Mouse (Mus musculus): ENCODE measurements around the gene Rrp1. TPM values are rescaled to one million over a fixed set of nuclear protein-coding genes. Genes with fewer than 3 reads are reported as not detected.
A peak's percentile ranks its signal among the peaks of the same experiment; 100 is the strongest.
"Not testable (repeated sequence)": the region's sequence is repeated elsewhere in the genome, so short reads cannot be mapped to it uniquely, and the experiment has no call there.

Rrp1 gene
- polyA plus RNA-seq, 1 experiment: 385 TPM

- TF ChIP-seq POLR2A (IDR thresholded peaks at IDR 0.05; ENCODE audit: borderline replicate concordance, extremely low read depth, insufficient read depth, insufficient read length, poor library complexity, severe bottlenecking): no peak
- TF ChIP-seq CTCF (IDR thresholded peaks at IDR 0.05; ENCODE audit: borderline replicate concordance, extremely low read depth, insufficient read depth, insufficient read length): no peak
- DNase-seq (ENCODE audit: low read depth): no peak
Measured at GRCm38 (mm10) chr10:78378516-78378915, 34.3 kb downstream of the Rrp1 start.

GRCm38 (mm10) chr10:78372681-78373668 is 39.9 kb downstream of the Rrp1 start:
- no peak for DNase-seq (ENCODE audit: low read depth)
- TF ChIP-seq POLR2A (IDR thresholded peaks at IDR 0.05; ENCODE audit: borderline replicate concordance, extremely low read depth, insufficient read depth, insufficient read length, poor library complexity, severe bottlenecking): no peak
- no peak for TF ChIP-seq CTCF (IDR thresholded peaks at IDR 0.05; ENCODE audit: borderline replicate concordance, extremely low read depth, insufficient read depth, insufficient read length)

- TF ChIP-seq CTCF (IDR thresholded peaks at IDR 0.05; ENCODE audit: borderline replicate concordance, extremely low read depth, insufficient read depth, insufficient read length) (no peak), POLR2A (IDR thresholded peaks at IDR 0.05; ENCODE audit: borderline replicate concordance, extremely low read depth, insufficient read depth, insufficient read length, poor library complexity, severe bottlenecking) (no peak)
- no peak for DNase-seq (ENCODE audit: low read depth)
Measured at GRCm38 (mm10) chr10:78371746-78372145, 41.1 kb downstream of the Rrp1 start.

- DNase-seq (ENCODE audit: low read depth): no peak
- TF ChIP-seq CTCF (IDR thresholded peaks at IDR 0.05; ENCODE audit: borderline replicate concordance, extremely low read depth, insufficient read depth, insufficient read length) (no peak), POLR2A (IDR thresholded peaks at IDR 0.05; ENCODE audit: borderline replicate concordance, extremely low read depth, insufficient read depth, insufficient read length, poor library complexity, severe bottlenecking) (no peak)
Measured at GRCm38 (mm10) chr10:78367586-78367985, 45.3 kb downstream of the Rrp1 start.

- no peak for DNase-seq (ENCODE audit: low read depth)
- TF ChIP-seq POLR2A (IDR thresholded peaks at IDR 0.05; ENCODE audit: borderline replicate concordance, extremely low read depth, insufficient read depth, insufficient read length, poor library complexity, severe bottlenecking) (no peak), CTCF (IDR thresholded peaks at IDR 0.05; ENCODE audit: borderline replicate concordance, extremely low read depth, insufficient read depth, insufficient read length) (no peak)
Measured at GRCm38 (mm10) chr10:78366851-78367312, 46.0 kb downstream of the Rrp1 start.

- peak; percentile 38 for DNase-seq (ENCODE audit: low read depth)
- no peak for TF ChIP-seq CTCF (IDR thresholded peaks at IDR 0.05; ENCODE audit: borderline replicate concordance, extremely low read depth, insufficient read depth, insufficient read length)
- no peak for TF ChIP-seq POLR2A (IDR thresholded peaks at IDR 0.05; ENCODE audit: borderline replicate concordance, extremely low read depth, insufficient read depth, insufficient read length, poor library complexity, severe bottlenecking)
Measured at GRCm38 (mm10) chr10:78366195-78366834, 46.5 kb downstream of the Rrp1 start.

- no peak for DNase-seq (ENCODE audit: low read depth)
- TF ChIP-seq CTCF (IDR thresholded peaks at IDR 0.05; ENCODE audit: borderline replicate concordance, extremely low read depth, insufficient read depth, insufficient read length) (no peak), POLR2A (IDR thresholded peaks at IDR 0.05; ENCODE audit: borderline replicate concordance, extremely low read depth, insufficient read depth, insufficient read length, poor library complexity, severe bottlenecking) (no peak)
Measured at GRCm38 (mm10) chr10:78365555-78365954, 47.3 kb downstream of the Rrp1 start.

GRCm38 (mm10) chr10:78364106-78364505 is 48.7 kb downstream of the Rrp1 start:
- no peak for DNase-seq (ENCODE audit: low read depth)
- TF ChIP-seq CTCF (IDR thresholded peaks at IDR 0.05; ENCODE audit: borderline replicate concordance, extremely low read depth, insufficient read depth, insufficient read length) (no peak), POLR2A (IDR thresholded peaks at IDR 0.05; ENCODE audit: borderline replicate concordance, extremely low read depth, insufficient read depth, insufficient read length, poor library complexity, severe bottlenecking) (no peak)

- no peak for TF ChIP-seq POLR2A (IDR thresholded peaks at IDR 0.05; ENCODE audit: borderline replicate concordance, extremely low read depth, insufficient read depth, insufficient read length, poor library complexity, severe bottlenecking)
- TF ChIP-seq CTCF (IDR thresholded peaks at IDR 0.05; ENCODE audit: borderline replicate concordance, extremely low read depth, insufficient read depth, insufficient read length): no peak
- no peak for DNase-seq (ENCODE audit: low read depth)
Measured at GRCm38 (mm10) chr10:78363366-78363765, 49.5 kb downstream of the Rrp1 start.

GRCm38 (mm10) chr10:78361951-78362350 is 50.9 kb downstream of the Rrp1 start:
- DNase-seq (ENCODE audit: low read depth): no peak
- TF ChIP-seq POLR2A (IDR thresholded peaks at IDR 0.05; ENCODE audit: borderline replicate concordance, extremely low read depth, insufficient read depth, insufficient read length, poor library complexity, severe bottlenecking): no peak
- TF ChIP-seq CTCF (IDR thresholded peaks at IDR 0.05; ENCODE audit: borderline replicate concordance, extremely low read depth, insufficient read depth, insufficient read length): no peak

- DNase-seq (ENCODE audit: low read depth): no peak
- TF ChIP-seq POLR2A (IDR thresholded peaks at IDR 0.05; ENCODE audit: borderline replicate concordance, extremely low read depth, insufficient read depth, insufficient read length, poor library complexity, severe bottlenecking) (no peak), CTCF (IDR thresholded peaks at IDR 0.05; ENCODE audit: borderline replicate concordance, extremely low read depth, insufficient read depth, insufficient read length) (no peak)
Measured at GRCm38 (mm10) chr10:78360290-78360711, 52.5 kb downstream of the Rrp1 start.

- not testable (repeated sequence) for DNase-seq (ENCODE audit: low read depth)
Measured at GRCm38 (mm10) chr10:78358999-78359398, 53.8 kb downstream of the Rrp1 start.

All from brain, embryonic 14.5 days (tissue).